Mouse (Mus musculus) hindbrain, embryonic 14.5 days (tissue): ENCODE measurements around the gene Myrf. TPM values are rescaled to one million over a fixed set of nuclear protein-coding genes. Genes with fewer than 3 reads are reported as not detected.

ENCODE experiments used
- ATAC-seq: fragments of 200-750 bp; cut with Nextera tagmentation; 2 replicates; pipeline ENCODE4 v1.8.0; 2017; ENCODE audit warnings: moderate number of reproducible peaks, mild to moderate bottlenecking, moderate TSS enrichment, moderate library complexity; ENCODE audit not compliant: low FRiP score
- DNase-seq: peaks from one replicate; pipeline ENCODE4 v3.0.0-alpha.2; 2015; ENCODE audit warnings: low spot score
- H3K27ac ChIP-seq: fragments of 300-500 bp; sonication (generic); 2 replicates; pipeline ENCODE4 v1.5.1; 2014; ENCODE audit warnings: mild to moderate bottlenecking, moderate library complexity
- H3K27me3 ChIP-seq: fragments of 300-500 bp; sonication (generic); 2 replicates; pipeline ENCODE4 v1.6.1; 2014; ENCODE audit warnings: mild to moderate bottlenecking, low read length, mixed read lengths; ENCODE audit not compliant: control insufficient read depth, insufficient read depth
- H3K36me3 ChIP-seq: fragments of 300-500 bp; sonication (generic); replicated peaks from 2 replicates; pipeline ENCODE4 v1.6.1; 2014; ENCODE audit not compliant: control insufficient read depth, insufficient read depth
- H3K4me1 ChIP-seq: fragments of 300-500 bp; sonication (generic); replicated peaks from 2 replicates; pipeline ENCODE4 v1.6.1; 2014; ENCODE audit warnings: antibody characterized with exemption, low read length, mixed read lengths; ENCODE audit not compliant: control insufficient read depth, insufficient read depth
- H3K4me2 ChIP-seq: fragments of 300-500 bp; sonication (generic); replicated peaks from 2 replicates; pipeline ENCODE4 v1.6.1; 2014; ENCODE audit warnings: mild to moderate bottlenecking, moderate library complexity
- H3K4me3 ChIP-seq: fragments of 300-500 bp; sonication (generic); replicated peaks from 2 replicates; pipeline ENCODE4 v1.5.1; 2014; ENCODE audit warnings: mild to moderate bottlenecking, low read length
- H3K9ac ChIP-seq: fragments of 300-500 bp; sonication (generic); 2 replicates; pipeline ENCODE4 v1.6.1; 2014
- H3K9me3 ChIP-seq: fragments of 300-500 bp; sonication (generic); 2 replicates; pipeline ENCODE4 v1.6.1; 2016; ENCODE audit warnings: low read length; ENCODE audit not compliant: control insufficient read depth
- WGBS: fragments of 180-500 bp; shearing (Covaris S2); extraction: QIAGEN DNeasy Blood & Tissue Kit; methylation state at CpG from one replicate; pipeline ENCODE4 v1.1.7; 2014; 5-methylcytosine and 5-hydroxymethylcytosine counted together
- polyA plus RNA-seq: library from polyadenylated mRNA; unstranded; fragments of >200 nt; fragmentation: Nextera tagmentation; extraction: Ambion mirVana; gene quantifications from 2 replicates; pipeline ENCODE4 v1.2.1, GENCODE M21; 2014

The Myrf gene
- polyA plus RNA-seq, 1 experiment from 2014 or later, result 1.3 TPM

DNA sequence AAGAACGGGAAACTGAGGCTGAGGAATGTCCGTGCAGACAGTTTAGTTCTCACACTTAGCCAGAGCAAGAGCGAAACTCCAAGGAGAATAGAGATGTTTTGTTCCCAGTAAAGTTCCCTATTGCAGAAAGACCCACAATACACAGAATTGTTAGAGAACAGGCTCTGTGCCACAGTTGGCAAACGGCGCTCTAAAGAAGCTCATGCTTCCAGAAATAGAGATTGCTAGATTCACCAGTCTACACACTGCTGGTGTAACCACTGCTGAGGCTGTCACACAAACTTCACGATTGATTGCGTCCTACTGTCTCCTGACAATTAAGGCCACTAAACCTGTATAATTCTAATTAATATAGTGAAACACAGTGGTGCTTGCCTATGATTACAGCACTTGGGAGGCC is 59.3 kb downstream of the Myrf start:
- no peak for ATAC-seq

GRCm38 (mm10) chr19:10176941-10177372 is 63.6 kb downstream of the Myrf start:
- H3K9ac ChIP-seq, result no peak overlapping the region
- ATAC-seq (no peak), DNase-seq (no peak)
- H3K27ac ChIP-seq, result no peak overlapping the region
- 0 out of 2 replicates have a peak, but pooled peaks cover under 1% of the 10 kb centered on the region for H3K4me1 ChIP-seq
- no peaks in the 10 kb centered on the region for H3K9me3 ChIP-seq
- no peak overlapping the region for H3K4me2 ChIP-seq
- WGBS, result 58% methylated on average over 7 of the region's 7 CpGs
- H3K36me3 ChIP-seq, result no peaks in the 10 kb centered on the region
- no peak overlapping the region for H3K4me3 ChIP-seq
- H3K27me3 ChIP-seq, result no peaks in the 10 kb centered on the region

More for the DNA sequence above, 59.3 kb downstream of the Myrf start:
- H3K27me3 ChIP-seq, result no peaks in the 10 kb centered on the region
- no peaks in the 10 kb centered on the region for H3K9me3 ChIP-seq
- 90% methylated on average over 7 of the region's 7 CpGs for WGBS
- no peak overlapping the region for H3K4me2 ChIP-seq
- DNase-seq, result no peak
- no peak overlapping the region for H3K9ac ChIP-seq
- no peak overlapping the region for H3K27ac ChIP-seq
- H3K36me3 ChIP-seq, result peaks cover 13% of the 10 kb centered on the region
- peaks cover 26% of the 10 kb centered on the region for H3K4me1 ChIP-seq
- H3K4me3 ChIP-seq, result no peak overlapping the region

DNA sequence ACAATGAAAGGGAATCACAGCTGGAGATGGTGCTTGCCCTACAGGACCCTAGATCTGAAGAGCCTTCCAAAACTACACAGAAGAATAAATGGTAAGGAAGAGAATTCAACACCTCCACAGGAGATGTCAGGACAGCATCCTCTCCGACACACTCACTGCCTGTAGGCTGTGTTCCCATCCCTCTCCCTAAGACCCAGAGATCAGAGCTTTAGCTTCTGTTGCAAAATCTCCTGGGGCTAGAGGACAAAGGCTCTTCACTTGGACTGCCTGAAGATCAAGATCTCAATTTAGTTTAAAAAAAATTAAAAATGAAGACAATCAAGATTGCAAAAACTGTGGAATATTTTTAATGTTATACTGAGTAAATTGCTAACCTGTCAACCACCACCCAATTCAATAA is 64.1 kb downstream of the Myrf start:
- Histone ChIP-seq H3K4me3 (no peak overlapping the region), H3K4me1 (no peaks in the 10 kb centered on the region), H3K4me2 (no peak overlapping the region), H3K9ac (no peak overlapping the region), H3K27ac (no peak overlapping the region), H3K9me3 (no peaks in the 10 kb centered on the region), H3K36me3 (no peaks in the 10 kb centered on the region), H3K27me3 (no peaks in the 10 kb centered on the region)
- 52% methylated on average over 1 of the region's 1 CpGs for WGBS
- ATAC-seq, result no peak
- DNase-seq, result no peak

DNA sequence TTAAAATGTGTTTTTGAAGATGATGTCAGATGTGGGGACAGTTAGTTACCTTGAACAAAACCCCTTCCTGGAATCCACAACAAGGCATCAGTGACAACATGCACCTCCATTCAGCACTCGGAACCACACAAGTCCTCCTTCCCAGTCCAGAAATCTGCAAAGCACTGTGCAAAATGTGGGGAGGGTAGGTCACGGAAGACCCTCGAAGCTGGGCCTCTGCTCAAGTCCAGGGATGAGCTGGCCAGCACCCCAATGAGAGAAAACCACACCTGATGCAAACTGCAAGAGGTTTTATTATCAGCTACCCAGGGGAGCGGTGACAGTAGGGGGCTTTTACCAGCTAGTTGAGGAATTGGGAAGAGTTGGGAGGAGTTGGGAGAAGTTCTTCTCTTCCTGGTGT is 65.6 kb downstream of the Myrf start:
- Histone ChIP-seq H3K4me1 (no peaks in the 10 kb centered on the region), H3K9me3 (no peaks in the 10 kb centered on the region), H3K4me3 (no peak overlapping the region), H3K36me3 (no peaks in the 10 kb centered on the region), H3K4me2 (no peak overlapping the region), H3K27me3 (no peaks in the 10 kb centered on the region), H3K9ac (no peak overlapping the region), H3K27ac (no peak overlapping the region)
- WGBS, result 86% methylated on average over 4 of the region's 4 CpGs
- ATAC-seq (no peak), DNase-seq (no peak)

DNA sequence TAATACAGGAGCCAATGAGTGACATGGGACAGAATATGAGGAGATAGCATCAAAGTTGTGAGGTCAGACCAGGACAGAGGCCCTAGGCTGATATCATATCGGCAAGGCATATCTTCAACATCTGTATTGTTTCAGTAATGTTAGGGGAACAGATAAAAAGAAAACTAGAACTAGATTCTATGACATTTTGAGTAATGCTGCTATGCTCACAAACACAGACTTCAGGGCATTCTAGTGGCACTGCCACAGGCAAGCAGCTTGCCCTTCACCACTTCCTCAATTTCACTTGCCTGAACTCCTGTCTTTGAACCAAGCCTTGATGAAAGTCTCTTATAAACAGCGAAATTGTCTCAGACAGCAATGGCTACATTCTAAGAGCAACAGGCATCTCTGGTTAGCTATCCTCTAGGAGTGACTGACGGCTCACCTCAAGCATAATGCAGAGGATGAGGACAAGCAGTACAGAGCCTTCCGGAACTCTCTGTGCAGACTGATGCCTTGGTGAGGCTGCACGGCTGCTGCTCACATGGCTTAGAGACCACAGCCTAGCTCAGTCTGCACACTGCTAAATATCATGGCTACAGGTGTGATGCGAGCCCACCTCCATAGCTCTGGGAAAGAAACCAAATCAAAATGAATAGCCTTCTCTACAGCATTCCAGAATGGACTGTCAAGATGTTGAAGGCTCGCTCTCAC is 66.6 kb downstream of the Myrf start:
- H3K4me2 ChIP-seq, result no peak overlapping the region
- DNase-seq (no peak), ATAC-seq (no peak)
- H3K36me3 ChIP-seq, result no peaks in the 10 kb centered on the region
- WGBS, result 95% methylated on average over 7 of the region's 7 CpGs
- no peak overlapping the region for H3K27ac ChIP-seq
- H3K9me3 ChIP-seq, result no peaks in the 10 kb centered on the region
- H3K27me3 ChIP-seq, result no peaks in the 10 kb centered on the region
- no peak overlapping the region for H3K9ac ChIP-seq
- H3K4me1 ChIP-seq, result no peaks in the 10 kb centered on the region
- H3K4me3 ChIP-seq, result no peak overlapping the region

DNA sequence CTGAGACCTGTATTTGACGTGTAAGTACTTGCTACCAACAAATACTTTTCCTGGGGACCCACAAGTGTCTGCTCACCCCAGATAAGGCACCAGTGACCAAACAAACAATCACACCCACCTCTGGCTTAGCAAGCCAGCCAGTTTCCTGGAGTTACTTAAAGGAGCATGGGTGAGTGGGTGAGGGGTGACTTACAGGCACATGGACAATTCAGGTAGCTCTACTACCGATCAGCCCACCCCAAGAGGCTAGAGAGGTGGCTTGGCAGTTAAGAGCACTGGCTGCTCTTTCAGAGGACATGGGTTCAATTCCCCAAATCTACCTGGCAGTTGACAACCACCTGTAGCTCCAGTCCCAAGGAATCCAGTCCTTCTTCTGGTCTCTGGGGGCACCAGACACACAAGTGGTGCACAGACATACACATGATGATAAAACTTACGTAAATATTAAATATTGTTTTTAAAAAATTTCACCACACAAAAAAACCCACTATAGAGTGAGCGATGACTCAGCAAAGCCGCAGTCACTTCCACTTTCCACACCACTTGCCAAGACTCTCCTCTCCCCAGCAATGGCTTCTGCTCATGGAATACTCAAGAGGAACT is 67.3 kb downstream of the Myrf start:
- no peak overlapping the region for H3K4me3 ChIP-seq
- H3K27ac ChIP-seq, result no peak overlapping the region
- no peak for DNase-seq
- H3K27me3 ChIP-seq, result no peaks in the 10 kb centered on the region
- no peaks in the 10 kb centered on the region for H3K36me3 ChIP-seq
- H3K9me3 ChIP-seq, result no peaks in the 10 kb centered on the region
- ATAC-seq, result no peak
- no peak overlapping the region for H3K9ac ChIP-seq
- WGBS, result 88% methylated on average over 5 of the region's 5 CpGs
- no peak overlapping the region for H3K4me2 ChIP-seq
- no peaks in the 10 kb centered on the region for H3K4me1 ChIP-seq

GRCm38 (mm10) chr19:10171846-10172245 is 68.7 kb downstream of the Myrf start:
- no peak overlapping the region for H3K4me3 ChIP-seq
- H3K9me3 ChIP-seq, result no peaks in the 10 kb centered on the region
- DNase-seq, result no peak

DNA sequence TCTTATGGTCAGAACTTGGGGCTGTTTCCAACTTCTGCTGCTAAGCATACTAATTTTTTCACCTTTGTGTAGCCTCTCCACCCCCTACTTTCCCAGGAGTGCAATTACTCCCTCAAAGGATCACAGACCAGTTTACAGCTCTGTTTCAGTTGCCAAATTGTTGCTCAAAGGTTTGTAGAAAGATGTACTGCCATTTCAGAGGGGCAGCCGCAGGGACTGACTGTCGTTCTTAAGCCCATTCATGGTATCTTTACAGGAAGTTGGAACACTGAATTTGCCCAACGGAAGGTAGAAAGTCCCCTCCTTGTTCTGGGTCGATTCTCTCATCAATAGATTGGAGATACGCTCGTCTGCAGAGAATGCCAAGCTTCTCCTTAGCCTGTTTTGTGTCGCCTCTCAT is 69.2 kb downstream of the Myrf start:
- Histone ChIP-seq H3K27me3 (no peaks in the 10 kb centered on the region), H3K4me1 (no peaks in the 10 kb centered on the region), H3K9ac (no peak overlapping the region), H3K36me3 (no peaks in the 10 kb centered on the region), H3K9me3 (no peaks in the 10 kb centered on the region), H3K27ac (no peak overlapping the region), H3K4me3 (no peak overlapping the region), H3K4me2 (no peak overlapping the region)
- 91% methylated on average over 7 of the region's 7 CpGs for WGBS
- no peak for DNase-seq
- no peak for ATAC-seq

More at GRCm38 (mm10) chr19:10171846-10172245, 68.7 kb downstream of the Myrf start:
- no peak for ATAC-seq
- no peaks in the 10 kb centered on the region for H3K4me1 ChIP-seq
- no peaks in the 10 kb centered on the region for H3K36me3 ChIP-seq
- H3K4me2 ChIP-seq, result no peak overlapping the region
- no peak overlapping the region for H3K27ac ChIP-seq
- H3K9ac ChIP-seq, result no peak overlapping the region
- no peaks in the 10 kb centered on the region for H3K27me3 ChIP-seq

- no peak overlapping the region for H3K27ac ChIP-seq
- 23% methylated on average over 1 of the region's 1 CpGs for WGBS
- H3K36me3 ChIP-seq, result no peaks in the 10 kb centered on the region
- no peak overlapping the region for H3K9ac ChIP-seq
- H3K4me3 ChIP-seq, result no peak overlapping the region
- H3K27me3 ChIP-seq, result no peaks in the 10 kb centered on the region
- no peak for ATAC-seq
- DNase-seq, result no peak
- no peaks in the 10 kb centered on the region for H3K4me1 ChIP-seq
- no peaks in the 10 kb centered on the region for H3K9me3 ChIP-seq
- H3K4me2 ChIP-seq, result no peak overlapping the region
These were observed 70.1 kb downstream of the Myrf start for GRCm38 (mm10) chr19:10170466-10170865.
